Mouse (Mus musculus) layer of hippocampus, postnatal 10 days (tissue): ENCODE data around the gene Cox19. TPM values are rescaled to one million over a fixed set of nuclear protein-coding genes. Genes with fewer than 3 reads are reported as not detected.
"Not testable (repeated sequence)": the region's sequence is repeated elsewhere in the genome, so short reads cannot be mapped to it uniquely, and the experiment has no call there.

Source experiments
- DNase-seq, 2 experiments: peaks; one replicate each; pipeline ENCODE4 v3.0.0; 2021; ENCODE audit warnings: low spot score in 2 of 2
- long read RNA-seq: library from polyadenylated mRNA; stranded (forward); transcript quantifications from one replicate; pipeline ENCODE4 v2.0.0, GENCODE M21; 2023
- total RNA-seq, 2 experiments: library from RNA; stranded (reverse); gene quantifications; 2 replicates each; pipeline ENCODE4 v1.2.3; 2021

The Cox19 gene
- 10 to 100 TPM; 74.9 to 79.5 TPM for total RNA-seq
- long read RNA-seq, transcript Cox19-201 (3 exons, 2,461 nt), result major isoform, 53 of 68 reads
- long read RNA-seq, partial matches to known transcripts, result 1 of 68 reads
- long read RNA-seq, other reads (novel, unspliced or antisense), result 10 of 68 reads

- DNase-seq, result no peak
Measured at GRCm38 (mm10) chr5:139351134-139351533, at the start of gene Cox19. Gene Cox19, minus strand, starts transcription at chr5:139351418.

GRCm38 (mm10) chr5:139399991-139400390 is 48.8 kb upstream of the Cox19 start:
- DNase-seq, result no peak

DNA sequence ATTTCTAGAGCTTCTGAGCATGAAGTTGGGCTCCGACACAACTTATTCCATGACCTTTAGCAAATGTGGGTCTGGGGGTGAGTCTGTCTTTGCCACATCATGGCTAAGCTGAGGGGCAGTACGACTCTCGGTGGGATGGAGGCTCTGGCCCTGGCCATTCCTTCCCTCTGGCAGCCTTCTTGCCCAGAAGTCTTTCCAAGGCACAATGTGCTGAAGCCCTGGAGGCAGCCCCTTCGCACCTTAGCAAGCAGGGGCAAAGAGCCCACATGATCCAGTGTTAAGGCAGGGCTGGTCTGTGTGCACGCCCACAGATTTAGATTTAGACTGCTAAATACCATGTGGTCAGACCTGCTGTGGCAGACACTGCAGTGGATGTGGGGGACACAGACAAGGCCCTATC is 47.6 kb upstream of the Cox19 start:
- DNase-seq, result no peak

GRCm38 (mm10) chr5:139397959-139398753 is 46.9 kb upstream of the Cox19 start:
- peak; percentile 97 to 98 for DNase-seq

GRCm38 (mm10) chr5:139397359-139397916 is 46.2 kb upstream of the Cox19 start:
- DNase-seq, result no peak

DNA sequence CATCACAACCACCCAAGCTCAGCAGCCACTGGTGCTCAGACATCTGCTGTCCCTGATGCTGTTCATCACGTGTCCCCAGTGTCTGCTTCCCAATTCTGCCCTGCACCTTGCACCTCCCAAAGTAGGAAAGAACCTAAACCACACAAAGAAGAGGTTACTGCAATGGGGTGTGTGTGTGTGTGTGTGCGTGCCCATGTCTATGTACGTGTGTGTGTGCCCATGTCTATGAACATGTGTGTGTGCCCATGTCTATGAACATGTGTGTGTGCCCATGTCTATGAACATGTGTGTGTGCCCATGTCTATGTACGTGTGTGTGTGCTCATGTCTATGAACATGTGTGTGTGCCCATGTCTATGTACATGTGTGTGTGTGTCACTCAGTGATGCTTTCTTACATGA is 44.3 kb upstream of the Cox19 start:
- no peak for DNase-seq

GRCm38 (mm10) chr5:139394399-139394798 is 43.2 kb upstream of the Cox19 start:
- DNase-seq, result no peak

GRCm38 (mm10) chr5:139393197-139393588 is 42.0 kb upstream of the Cox19 start:
- DNase-seq, result no peak

DNA sequence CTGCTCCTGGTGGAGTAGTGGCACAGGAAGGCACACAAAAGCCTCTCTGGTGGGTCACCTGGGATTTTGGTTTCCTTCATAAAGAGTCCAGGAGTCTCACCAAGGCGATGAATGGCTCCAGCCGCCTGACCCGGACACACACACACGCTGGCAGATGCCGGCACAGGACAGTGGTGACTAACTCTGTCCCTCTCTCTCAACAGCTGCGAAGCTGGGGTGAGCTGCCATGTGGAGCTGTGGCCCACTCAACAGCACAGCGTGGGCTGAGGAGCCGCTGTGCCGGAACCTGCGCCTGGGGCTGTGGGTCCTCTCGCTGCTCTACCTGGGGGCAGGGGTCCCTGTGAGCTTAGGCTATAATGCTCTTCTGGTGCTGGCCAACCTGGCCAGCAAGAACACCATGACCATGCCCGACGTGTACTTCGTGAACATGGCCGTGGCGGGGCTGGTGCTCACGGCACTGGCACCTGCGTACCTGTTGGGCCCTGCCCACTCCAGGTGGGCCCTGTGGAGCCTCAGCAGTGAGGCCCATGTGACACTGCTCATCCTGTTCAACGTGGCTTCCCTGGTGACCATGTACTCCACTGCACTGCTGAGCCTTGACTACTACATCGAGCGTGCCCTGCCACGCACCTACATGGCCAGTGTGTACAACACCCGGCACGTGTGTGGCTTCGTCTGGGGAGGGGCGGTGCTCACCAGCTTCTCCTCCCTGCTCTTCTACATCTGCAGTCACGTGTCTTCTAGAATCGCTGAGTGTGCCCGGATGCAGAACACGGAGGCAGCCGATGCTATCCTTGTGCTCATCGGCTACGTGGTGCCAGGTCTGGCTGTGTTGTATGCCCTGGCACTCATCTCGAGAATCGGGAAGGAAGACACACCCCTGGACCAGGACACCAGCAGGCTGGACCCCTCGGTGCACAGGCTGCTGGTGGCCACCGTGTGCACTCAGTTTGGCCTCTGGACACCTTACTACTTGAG is 41.3 kb upstream of the Cox19 start:
- DNase-seq, result no peak

- no peak for DNase-seq
Measured at GRCm38 (mm10) chr5:139391309-139391990, 40.2 kb upstream of the Cox19 start.

GRCm38 (mm10) chr5:139390324-139391119 is 39.3 kb upstream of the Cox19 start:
- not testable (repeated sequence) for DNase-seq

GRCm38 (mm10) chr5:139389676-139390061 is 38.5 kb upstream of the Cox19 start:
- peak; percentile 45 to 62 for DNase-seq

GRCm38 (mm10) chr5:139388694-139389675 is 37.8 kb upstream of the Cox19 start:
- DNase-seq, result peak; percentile 73 to 77

DNA sequence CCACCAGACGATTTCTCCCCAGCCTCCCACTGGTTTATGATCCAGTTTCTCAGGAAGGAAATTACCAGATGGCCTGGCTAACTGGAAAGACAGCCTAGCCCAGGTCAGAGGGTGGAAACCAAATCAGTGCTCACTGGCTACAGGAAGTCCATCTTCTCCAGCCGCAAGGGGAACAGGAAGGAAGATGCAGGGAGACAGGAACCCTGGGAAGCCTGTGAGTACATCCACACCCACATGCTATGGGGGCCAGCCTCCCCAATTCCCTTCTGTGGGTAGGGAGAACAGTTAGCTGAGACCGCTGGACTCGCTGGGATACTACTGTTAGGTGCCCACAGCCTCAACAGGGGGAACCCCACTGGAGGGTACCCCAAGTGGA is 37.0 kb upstream of the Cox19 start:
- no peak for DNase-seq

- peak; percentile 57 to 61 for DNase-seq
Measured at GRCm38 (mm10) chr5:139387329-139388194, 36.3 kb upstream of the Cox19 start.

DNA sequence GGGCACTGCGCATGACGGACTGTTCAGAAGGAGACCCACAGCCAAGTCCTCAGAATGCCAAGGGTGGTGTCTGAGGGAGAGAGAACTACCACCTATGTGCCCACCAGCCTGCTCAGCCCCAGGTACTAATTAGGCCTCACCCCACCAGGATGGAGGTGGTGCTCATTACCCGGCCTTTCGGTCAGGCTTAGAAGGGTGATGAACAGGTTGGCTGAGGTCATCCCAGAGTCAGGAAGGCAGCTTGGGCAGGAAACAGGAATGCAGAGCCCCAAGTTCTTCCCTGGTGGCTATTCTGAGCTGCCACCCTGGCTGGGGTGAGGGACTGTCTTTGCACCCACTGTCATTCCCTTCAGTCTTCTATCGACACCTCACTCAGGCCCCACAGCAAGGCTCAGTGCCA is 34.8 kb upstream of the Cox19 start:
- DNase-seq, result no peak

DNA sequence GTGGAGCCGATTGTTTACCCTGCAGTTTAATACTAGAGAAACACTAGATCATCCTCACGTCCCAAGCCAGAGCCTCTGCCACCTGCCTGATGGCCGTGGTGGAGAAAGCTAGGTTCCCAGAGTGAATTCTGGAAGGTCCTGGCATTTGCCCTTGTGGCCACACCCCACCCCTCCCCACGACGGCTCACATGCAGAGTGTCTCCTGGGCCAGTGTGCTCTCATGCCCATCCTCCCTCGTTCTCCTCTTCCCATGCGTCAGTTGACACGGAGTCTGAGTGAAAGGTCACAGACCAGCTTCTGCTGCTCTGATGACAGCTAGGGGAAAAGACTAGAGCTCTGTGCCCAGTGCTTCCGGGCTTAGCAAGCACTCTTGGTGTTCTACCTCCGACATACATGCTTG is 33.3 kb upstream of the Cox19 start:
- no peak for DNase-seq

DNA sequence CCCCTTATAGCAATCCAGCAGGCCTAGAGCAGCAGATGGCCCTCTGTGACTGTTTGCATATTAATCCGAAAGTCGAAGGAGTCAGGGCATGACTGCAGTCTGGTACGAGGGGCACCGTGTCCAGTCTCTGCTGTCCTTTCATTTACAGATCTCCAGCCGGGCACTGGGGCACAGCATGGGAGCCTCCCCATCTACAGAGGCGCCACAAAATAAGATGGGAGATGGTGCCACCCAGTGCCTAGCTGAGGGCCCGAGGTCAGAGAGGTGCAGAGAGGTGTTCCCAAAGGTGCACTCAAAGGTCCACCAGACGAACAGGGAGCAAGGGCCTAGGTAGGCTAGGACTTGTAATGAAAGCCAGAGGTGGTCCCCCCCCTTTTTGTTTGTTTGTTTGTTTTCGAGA is 32.0 kb upstream of the Cox19 start:
- DNase-seq, result no peak
